Comparison of ENCODE assay signal across 8 mouse cellular contexts in genomic region chr11:74526180-74527158, GRCm38 (mm10).
DNase-seq lines count a peak whose midpoint lies in the region; ATAC-seq and TF ChIP-seq lines count a peak whose summit lies in the region.

No protein-coding gene starts in this region.

- POLR2A ChIA-PET in Patski (lab: Charles Lee): interaction anchor here (0.8 kb wide), 1 partner anchor 123 kb away, joined by 4 read pairs; no protein-coding TSS in a partner anchor

- no peak overlapping the region for H3K27ac ChIP-seq in forebrain, embryonic 10.5 days
- H3K27ac ChIP-seq in heart, embryonic 16.5 days (ENCODE audit: low read length): no peak overlapping the region

- ATAC-seq in Patski: peak; percentile 20
- ATAC-seq in heart, embryonic 16.5 days (replicated peaks; ENCODE audit: extremely low read depth, insufficient read depth, low FRiP score): no peak

- H3K36me3 ChIP-seq in forebrain, embryonic 10.5 days (replicated peaks): no peaks in the 10 kb centered on the region
- no peaks in the 10 kb centered on the region for H3K36me3 ChIP-seq in heart, embryonic 16.5 days (ENCODE audit: control insufficient read depth, insufficient read depth)
- no peaks in the 10 kb centered on the region for H3K36me3 ChIP-seq in megakaryocyte, embryonic 14.5 days (replicated peaks; ENCODE audit: low read length)

- DNase-seq in layer of hippocampus, postnatal 10 days (ENCODE audit: low spot score in 2 of 2): peak; percentile 49 to 64
- no peak for DNase-seq in layer of hippocampus, adult 9-10 months (ENCODE audit: low spot score)
- DNase-seq in Patski (ENCODE audit: low read depth, low spot score): no peak
- peak; percentile 30 for DNase-seq in forebrain, embryonic 10.5 days (ENCODE audit: extremely low spot score, low spot score)
- DNase-seq in kidney, postnatal 36 days: peak; percentile 43 to 75
- DNase-seq in thymus, postnatal 14 days: peak; percentile 68

- peak overlapping the region; percentile 52 for H3K9ac ChIP-seq in heart, embryonic 16.5 days (ENCODE audit: low read length)

- peaks cover 38% of the 10 kb centered on the region for H3K4me1 ChIP-seq in forebrain, embryonic 10.5 days
- peaks cover 33% of the 10 kb centered on the region for H3K4me1 ChIP-seq in heart, embryonic 16.5 days (ENCODE audit: control insufficient read depth, insufficient read depth, low read length)
- peaks cover 55% of the 10 kb centered on the region for H3K4me1 ChIP-seq in megakaryocyte, embryonic 14.5 days

- CTCF ChIA-PET in Patski (lab: Charles Lee): interaction anchor here (0.8 to 5.6 kb wide), 15 partner anchors 9 to 155 kb away, joined by 3 to 29 read pairs (median 4); no protein-coding TSS in a partner anchor

- H3K9me3 ChIP-seq in forebrain, embryonic 10.5 days: no peaks in the 10 kb centered on the region
- no peaks in the 10 kb centered on the region for H3K9me3 ChIP-seq in heart, embryonic 16.5 days (replicated peaks; ENCODE audit: control insufficient read depth, low read length)
- no peaks in the 10 kb centered on the region for H3K9me3 ChIP-seq in megakaryocyte, embryonic 14.5 days

- H3K4me3 ChIP-seq in forebrain, embryonic 10.5 days: peak overlapping the region; percentile 25
- peak overlapping the region; percentile 39 for H3K4me3 ChIP-seq in heart, embryonic 16.5 days (ENCODE audit: low read length)
- H3K4me3 ChIP-seq in megakaryocyte, embryonic 14.5 days (replicated peaks): peak overlapping the region; percentile 87

- no peaks in the 10 kb centered on the region for H3K27me3 ChIP-seq in Patski
- H3K27me3 ChIP-seq in forebrain, embryonic 10.5 days (ENCODE audit: poor library complexity, severe bottlenecking): peaks cover 76% of the 10 kb centered on the region
- H3K27me3 ChIP-seq in heart, embryonic 16.5 days (ENCODE audit: control insufficient read depth, insufficient read depth, low read length): peaks cover 14% of the 10 kb centered on the region
- peaks cover 61% of the 10 kb centered on the region for H3K27me3 ChIP-seq in megakaryocyte, embryonic 14.5 days (replicated peaks)

- WGBS in forebrain, embryonic 10.5 days: 23% methylated on average over 18 of the region's 18 CpGs
- WGBS in heart, embryonic 16.5 days: 16% methylated on average over 18 of the region's 18 CpGs

- in situ Hi-C loops in Patski (cut with MboI; ENCODE audit: low pct_unique_long_range_greater_than_20kb): loop anchor here (5.0 to 25.0 kb wide), 5 partner anchors 122 to 864 kb away; partner anchors contain the start of genes Olfr139, Olfr398, Olfr399 and Zfp616

- peak; percentile 95 for TF ChIP-seq CTCF in Patski (IDR thresholded peaks at IDR 0.05)

- peak overlapping the region; percentile 65 for H3K4me2 ChIP-seq in heart, embryonic 16.5 days (ENCODE audit: low read depth, low read length)

Comparison
In these comparisons a context has a peak if more than half of its experiments do, and no peak if none do; other contexts are left out.
1. DNase-seq: peak in layer of hippocampus, postnatal 10 days (2 of 2), forebrain, embryonic 10.5 days (single experiment), kidney, postnatal 36 days (2 of 2) and thymus, postnatal 14 days (single experiment); none in layer of hippocampus, adult 9-10 months (single experiment) and Patski (single experiment).
2. H3K4me3 ChIP-seq: peak in every context shown above with its lines; median percentile 87 in megakaryocyte, embryonic 14.5 days; 39 in heart, embryonic 16.5 days; 25 in forebrain, embryonic 10.5 days.